Mouse (Mus musculus) gastrocnemius, postnatal 36 days (tissue): ENCODE data around the gene Cyp39a1. TPM values are rescaled to one million over a fixed set of nuclear protein-coding genes. Genes with fewer than 3 reads are reported as not detected.

Experiments
- DNase-seq, 2 experiments: peaks; one replicate each; pipeline ENCODE4 v3.0.0; 2022
- intact Hi-C: fragments of 180-260 bp; cut with DNase I; formaldehyde crosslinking; loops from one replicate; pipeline ENCODE4 v1.15.1; 2025
- total RNA-seq, 2 experiments: library from RNA; stranded (reverse); gene quantifications; 2 replicates each; pipeline ENCODE4 v1.2.3; 2021

Cyp39a1 gene
- total RNA-seq, 2 experiments from 2014 or later: 2.6 to 2.9 TPM

DNA sequence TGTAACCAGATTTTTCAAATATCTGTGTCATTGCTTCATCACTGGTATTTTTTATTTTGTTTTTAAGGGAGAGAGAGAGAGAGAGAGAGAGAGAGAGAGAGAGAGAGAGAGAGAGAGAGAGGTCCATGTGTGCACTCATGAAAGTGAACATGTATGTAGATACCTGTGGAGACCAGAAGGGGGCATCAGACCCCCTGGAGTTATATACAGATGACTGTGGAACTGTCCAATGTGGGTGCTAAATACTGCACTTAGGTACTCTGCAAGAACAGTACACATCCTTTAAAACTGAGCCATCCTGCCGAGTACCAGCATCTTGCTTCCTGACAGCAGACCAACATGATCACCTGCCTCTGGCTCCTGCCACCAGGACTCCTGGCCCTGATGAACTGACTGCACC is 9.0 kb downstream of the Cyp39a1 start:
- no peak for DNase-seq
- intact Hi-C loops: no loop called here

DNA sequence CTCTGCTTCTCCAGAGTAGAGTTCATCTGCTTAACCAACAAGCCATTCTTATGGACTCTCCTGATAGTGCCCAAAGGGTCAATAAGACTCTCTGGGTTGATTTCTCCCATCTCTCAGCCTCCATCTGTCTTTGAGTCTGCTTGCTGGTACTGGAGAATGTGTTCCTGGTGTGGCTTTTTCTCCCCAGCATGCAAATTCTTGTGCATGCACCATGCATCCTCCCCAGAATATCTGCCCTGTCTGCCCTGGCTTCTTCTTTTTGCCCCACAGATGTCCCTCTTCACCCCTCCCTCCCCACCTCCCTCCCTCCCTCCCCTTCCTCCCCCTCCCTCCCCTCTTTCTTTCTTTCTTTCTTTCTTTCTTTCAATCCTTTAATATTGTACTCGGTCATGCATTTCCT is 10.1 kb downstream of the Cyp39a1 start:
- DNase-seq: no peak
- intact Hi-C loops: no loop called here

DNA sequence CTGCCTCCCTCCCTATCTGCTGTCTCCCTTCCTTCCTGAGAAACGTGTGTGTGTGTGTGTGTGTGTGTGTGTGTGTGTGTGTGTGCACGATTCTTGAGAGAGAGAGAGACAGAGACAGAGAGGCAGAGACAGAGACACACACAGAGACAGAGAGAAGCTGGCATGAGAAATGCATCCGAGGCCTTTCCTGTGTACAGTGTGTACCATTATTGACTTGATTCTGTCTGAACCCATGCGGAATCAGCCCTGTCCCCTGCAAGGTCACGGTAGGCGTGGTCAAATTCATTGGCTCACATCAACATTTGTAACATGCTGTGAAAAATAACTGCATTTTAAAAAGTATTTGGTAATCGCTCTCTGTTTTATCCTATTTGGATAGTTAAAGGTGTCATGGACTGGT is 16.9 kb downstream of the Cyp39a1 start:
- DNase-seq: no peak
- intact Hi-C loops: no loop called here

DNA sequence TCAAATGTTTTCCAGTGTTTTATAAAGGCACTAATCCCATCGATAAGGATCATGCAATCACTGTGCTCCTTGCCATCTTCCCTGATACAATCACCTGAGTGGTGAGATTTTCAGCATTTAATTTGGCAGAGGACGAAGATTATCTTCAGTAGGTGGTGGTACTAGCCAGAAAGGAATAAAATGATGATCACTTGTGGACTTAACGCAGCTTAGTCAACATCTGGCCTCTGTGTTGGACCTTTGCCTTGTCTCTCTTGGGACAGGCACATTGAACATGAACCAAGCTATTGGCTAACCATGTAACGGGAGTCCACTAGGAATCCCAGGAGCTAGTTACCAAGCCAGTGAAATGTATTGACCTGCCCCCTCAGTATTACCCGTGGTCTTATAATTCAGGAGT is 17.4 kb downstream of the Cyp39a1 start:
- intact Hi-C loops: no loop called here
- DNase-seq: no peak

DNA sequence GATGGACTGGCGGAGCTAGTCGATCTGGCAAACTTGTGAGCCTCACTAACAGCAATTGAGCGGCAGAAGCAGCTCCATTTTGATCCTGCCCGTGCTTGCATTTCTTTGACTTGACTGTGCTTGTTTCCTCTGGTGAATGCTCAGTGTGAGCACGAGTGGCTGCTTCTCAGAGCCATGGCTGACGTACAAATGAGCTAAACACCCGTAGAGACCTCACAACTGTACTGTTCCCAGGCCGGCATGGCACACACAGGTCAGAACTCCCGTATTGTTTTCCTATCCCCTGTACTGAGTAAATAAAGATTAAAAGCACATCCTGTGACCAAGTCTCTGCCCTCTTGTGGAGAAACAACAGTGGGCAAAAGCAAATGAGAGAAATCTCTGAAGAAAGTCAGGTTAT is 22.4 kb downstream of the Cyp39a1 start:
- intact Hi-C loops: no loop called here
- DNase-seq: no peak

DNA sequence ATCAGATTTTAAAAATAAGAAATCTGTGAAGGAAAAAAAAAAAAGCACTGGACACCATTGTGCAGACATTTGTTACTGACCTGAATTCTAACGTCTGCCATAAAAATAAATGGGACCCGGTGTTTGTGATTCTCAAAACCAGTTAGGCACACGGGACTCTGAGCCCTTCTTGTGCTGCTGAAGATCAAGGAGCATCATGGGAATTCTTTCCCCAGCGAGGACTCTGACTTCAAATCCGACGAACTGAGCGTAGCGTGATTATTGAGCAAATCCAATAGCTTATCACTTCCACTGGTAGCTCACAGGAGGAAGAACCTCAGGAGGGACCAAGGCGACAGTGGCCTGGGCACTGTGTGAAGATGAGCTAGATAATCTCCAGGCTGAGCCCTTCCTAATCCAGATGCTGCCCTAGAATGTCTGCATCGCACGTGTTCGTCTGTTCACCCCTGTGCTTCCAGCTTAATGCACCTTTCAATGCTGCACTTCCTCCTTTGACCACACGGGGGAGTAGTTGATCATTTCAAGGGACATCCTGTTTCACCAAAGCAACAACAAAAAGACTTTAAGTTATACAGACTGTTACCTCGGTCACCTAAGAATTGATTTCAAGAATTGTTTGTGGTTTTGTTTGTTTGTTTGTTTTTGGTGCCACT is 31.9 kb downstream of the Cyp39a1 start:
- intact Hi-C loops: loop anchor here (10.0 kb wide), 1 partner anchor 436 kb away; no protein-coding TSS in a partner anchor
- DNase-seq: peak; percentile 28 to 71

DNA sequence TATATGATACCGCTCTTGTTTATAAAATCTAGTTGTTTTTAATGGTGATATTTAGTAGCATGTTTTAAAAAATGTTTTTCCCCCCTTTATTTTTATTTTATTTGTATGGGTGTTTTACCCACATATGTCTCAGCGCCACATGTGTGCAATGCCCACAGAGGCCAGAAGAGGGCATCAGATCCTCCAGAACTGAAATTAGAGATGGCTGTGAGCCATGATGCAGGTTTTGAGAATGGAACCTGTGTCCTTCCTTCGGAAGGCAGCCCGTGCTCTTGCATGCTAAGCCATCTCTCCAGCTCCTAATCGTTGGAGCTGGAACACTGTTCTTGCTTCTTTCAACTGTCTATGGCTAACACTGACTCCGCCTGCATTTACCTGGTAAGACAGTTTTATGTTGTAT is 33.8 kb downstream of the Cyp39a1 start:
- DNase-seq: peak; percentile 50 to 56
- intact Hi-C loops: loop anchor here (2.0 to 5.0 kb wide), 3 partner anchors 101 to 336 kb away; partner anchors contain the start of gene Rcan2

DNA sequence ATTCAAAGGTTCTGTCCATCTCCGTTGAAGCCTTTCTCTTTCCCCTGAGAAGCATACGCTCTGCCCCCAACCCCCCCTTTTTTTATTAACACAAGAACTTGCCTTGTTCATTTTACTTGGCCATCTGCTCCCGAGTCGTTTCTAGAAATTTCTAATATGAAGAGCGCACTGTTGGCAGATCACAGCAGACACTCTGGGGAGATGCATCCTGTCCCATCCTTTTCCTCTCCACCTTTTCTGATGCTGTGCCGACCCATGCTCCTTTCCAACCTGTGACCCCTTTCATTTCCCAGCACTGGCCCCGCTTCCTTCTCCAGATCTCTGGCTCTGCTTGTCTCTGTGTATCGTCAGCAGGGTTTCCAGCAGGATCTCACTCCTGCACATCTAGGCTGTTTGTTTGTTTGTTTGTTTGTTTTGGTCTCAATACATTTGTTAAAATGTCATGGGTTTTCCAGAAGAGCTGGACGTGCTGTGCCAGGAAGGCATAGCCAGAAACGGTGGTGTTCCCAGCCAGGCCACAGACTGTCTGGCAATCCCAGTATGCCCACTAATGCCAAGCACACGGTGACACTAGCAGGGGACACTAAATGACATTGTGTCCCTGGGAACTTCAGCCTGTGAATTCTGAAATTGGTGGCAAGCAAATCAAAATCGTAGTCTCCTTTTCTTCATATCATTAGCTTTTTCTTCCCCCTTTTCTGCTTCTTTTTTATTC is 37.1 kb downstream of the Cyp39a1 start:
- no peak for DNase-seq
- intact Hi-C loops: loop anchor here (5.0 kb wide), 2 partner anchors 98 to 333 kb away; partner anchors contain the start of gene Rcan2

DNA sequence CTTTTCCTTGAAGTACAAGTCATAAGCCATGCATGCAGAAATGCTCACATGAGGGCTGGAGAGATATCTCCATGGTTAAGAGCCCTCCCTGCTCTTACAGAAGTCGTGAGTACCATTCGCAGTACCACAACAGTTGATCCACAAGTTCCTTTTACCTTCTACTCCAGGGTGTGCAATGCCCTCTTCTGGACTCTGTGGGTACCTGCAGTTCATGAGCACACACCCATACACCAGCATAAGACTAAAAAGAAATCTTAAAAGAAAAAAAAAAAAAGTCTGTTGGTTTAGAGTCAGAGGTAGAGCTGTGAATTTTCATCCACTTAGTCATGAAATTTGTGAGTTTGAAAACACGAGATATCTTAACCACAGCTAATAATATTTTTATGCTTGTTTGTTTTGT is 39.5 kb downstream of the Cyp39a1 start:
- intact Hi-C loops: no loop called here
- DNase-seq: no peak

DNA sequence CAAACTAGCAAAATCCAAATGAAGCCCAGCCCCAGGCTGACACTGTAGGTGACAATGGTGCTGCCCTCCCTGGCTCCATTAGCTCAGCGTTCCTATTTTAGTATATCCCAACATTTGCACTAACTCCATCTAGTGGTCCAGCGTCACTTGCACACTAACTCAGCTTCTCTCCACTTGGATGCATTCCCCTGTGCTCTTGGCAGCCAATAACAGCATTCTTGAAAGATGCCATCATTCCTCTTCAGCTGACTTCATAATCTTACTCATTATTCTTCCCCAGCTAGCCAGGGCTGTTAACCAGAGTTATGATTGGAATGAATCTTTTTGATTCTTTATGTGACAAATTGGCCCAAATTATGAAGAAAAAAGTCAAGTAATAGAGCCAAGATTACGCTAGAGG is 40.0 kb downstream of the Cyp39a1 start:
- intact Hi-C loops: no loop called here
- peak in 1 of 2 experiments; percentile 39 for DNase-seq

DNA sequence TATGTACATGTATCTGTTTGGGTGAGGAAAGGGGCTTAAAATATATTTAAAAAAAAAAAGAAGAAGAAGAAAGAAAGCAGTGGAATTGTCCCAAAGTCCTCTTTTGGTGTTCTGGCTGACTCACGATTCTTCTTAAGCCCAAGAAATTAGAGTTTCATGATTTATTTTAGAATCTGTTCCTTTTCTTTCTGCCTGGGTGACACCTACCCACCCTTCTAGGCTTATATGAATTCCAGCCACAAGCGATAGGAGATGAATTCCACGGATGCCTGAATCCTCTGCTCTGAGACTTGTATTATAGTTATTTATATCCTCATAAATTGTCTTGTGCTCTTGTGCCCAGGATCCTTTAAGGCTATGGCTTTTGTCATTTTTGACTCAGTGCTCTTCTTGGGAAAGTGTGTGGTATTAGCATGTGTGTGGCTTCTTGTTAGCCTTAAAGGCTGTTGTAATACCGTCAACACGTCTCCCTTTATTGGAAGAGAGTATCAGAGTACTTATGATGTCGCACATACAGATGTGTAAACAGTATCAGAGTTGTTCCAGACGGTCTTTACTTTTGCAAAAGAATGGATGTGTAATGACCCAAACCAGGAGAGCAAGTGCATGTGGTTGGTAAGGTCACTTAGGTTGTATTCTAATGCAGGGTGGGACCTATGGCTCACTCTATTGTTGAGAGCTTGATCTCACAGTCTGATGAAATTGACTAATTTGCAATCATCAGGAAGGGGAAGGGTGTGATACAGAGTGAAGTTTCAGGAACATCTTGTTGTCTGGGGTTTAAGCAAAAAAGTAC is 44.5 kb downstream of the Cyp39a1 start:
- DNase-seq: no peak
- intact Hi-C loops: no loop called here

DNA sequence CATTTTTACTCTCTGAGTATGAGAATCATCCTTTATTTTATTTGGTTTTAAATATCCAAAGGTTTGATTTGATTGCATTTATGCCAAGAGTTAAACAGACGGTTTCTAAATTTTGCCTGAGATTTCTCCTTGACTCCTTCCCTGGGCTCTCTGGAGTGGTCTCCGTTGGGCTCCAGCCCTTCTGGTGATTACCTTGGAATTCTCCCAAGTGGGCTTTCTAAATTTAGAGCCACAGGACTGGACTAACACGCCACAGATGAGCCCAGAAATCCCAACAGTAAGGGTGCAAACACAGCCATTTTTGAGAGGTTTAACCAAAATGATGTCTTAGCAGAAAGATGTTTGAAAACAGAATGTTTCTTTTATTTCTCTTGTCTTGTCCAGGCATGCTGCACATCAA is 47.0 kb downstream of the Cyp39a1 start:
- DNase-seq: no peak
- intact Hi-C loops: no loop called here

DNA sequence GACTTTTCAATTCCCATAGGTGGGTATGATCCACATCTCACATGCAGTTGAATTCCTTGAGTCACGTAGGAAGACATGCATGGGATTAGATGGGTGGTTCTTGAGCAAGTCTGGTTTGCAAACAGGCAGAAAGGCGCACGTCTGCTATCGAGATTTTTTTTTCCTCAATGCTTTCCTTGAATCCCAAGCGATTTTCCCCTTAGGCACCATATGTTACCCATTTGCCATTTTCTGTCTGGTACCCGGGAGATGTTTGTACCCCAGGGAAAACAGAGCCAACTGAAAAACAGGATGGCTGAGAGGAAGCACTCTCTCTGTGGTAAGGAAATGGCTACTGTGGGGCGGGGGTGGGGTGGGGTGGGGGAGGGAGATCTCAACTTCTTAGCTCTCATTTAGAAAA is 49.4 kb downstream of the Cyp39a1 start:
- no peak for DNase-seq
- intact Hi-C loops: no loop called here

DNA sequence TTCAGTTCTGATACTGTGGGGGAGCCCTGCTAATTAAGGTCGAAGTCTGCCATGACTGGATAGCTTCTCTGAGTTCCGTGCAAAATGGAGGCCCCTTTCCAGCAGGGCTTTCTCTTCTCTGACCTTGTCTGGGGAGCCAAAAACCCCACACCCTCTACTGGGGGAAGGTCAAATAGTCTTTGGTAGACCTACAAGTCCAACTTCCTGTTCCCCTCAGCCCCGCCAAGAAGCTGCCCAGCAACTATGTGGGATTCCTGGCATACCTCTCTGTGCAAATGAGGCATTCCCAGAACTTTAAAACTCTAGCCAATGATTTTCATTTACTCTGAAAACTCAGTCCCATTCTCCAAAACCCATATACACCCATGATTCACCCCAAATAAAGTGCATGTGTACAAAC is 52.2 kb downstream of the Cyp39a1 start:
- intact Hi-C loops: no loop called here
- no peak for DNase-seq

DNA sequence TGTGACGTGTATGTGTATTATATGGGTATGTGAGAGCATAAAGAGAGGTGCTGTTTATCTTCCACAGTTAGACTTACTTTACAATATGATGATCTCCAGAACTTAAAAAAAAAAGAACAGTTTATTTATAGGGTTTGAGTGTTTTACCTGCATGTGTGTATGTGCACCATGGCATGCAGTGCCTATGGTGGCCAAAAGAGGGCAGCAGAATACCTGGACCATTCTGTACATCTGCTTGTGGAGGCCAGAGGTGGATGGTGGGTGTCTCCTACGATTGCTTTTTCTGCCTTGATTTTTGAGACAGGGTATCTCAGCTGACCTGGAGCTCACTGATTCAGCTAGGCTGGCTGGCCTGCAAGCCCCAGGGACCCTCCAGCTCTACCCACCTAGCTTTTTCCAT is 57.3 kb downstream of the Cyp39a1 start:
- DNase-seq: no peak
- intact Hi-C loops: no loop called here

DNA sequence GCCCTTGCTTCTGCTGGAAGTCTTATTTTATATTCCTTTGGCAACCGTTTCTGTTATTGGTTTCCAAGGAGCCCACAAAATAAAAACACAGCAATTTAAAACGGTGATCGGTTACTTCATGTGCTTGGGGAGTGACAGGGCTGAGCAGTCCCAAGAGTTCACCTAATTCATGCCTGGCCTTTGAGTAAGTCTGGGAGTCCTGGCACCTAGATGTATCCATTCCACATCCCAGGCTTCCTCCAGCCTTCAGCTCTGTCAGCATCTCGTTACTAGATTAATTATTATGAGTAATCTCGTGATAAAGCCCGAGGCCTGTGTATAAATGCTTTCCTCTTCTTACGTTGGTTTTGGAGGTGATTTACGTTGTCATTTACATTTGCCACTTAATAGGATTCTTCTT is 64.1 kb downstream of the Cyp39a1 start:
- intact Hi-C loops: no loop called here
- no peak for DNase-seq

DNA sequence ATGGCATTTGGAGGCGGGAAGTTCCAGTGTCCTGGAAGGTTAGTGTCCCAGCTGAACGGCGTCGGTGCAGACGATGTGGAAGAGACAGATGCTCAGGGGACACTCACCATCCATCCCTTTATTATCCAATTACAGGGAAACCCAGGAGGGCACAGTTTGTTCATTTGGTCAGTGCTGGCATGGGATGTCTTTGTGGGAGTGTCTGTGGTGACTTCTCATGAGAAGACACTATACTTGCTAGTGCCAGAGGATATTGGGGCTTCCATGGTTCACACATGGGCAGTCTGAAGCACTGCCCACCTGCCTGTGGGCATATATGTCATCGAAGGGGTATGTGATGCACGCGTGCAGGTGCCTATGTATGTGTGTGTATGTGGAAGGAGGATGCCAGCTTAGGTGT is 64.8 kb downstream of the Cyp39a1 start:
- no peak for DNase-seq
- intact Hi-C loops: no loop called here

DNA sequence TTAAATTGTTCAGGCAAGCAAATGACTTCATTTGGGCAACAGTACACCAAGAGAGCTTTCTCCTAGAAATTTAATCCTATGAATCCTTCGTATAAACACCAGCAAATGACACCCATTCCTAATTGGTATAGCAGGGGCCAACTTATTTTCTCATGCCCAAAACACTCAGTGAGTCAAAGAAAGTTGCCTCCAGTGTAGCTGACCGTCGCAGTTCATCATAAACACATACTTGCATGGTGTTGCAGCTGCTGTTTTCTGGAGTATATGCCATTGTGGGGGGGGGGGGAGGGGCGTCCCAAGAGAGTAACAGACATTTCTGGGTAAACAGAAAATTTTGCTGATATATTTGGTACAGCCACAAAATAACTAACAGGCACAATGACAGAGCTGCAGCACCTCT is 67.0 kb downstream of the Cyp39a1 start:
- intact Hi-C loops: no loop called here
- no peak for DNase-seq

DNA sequence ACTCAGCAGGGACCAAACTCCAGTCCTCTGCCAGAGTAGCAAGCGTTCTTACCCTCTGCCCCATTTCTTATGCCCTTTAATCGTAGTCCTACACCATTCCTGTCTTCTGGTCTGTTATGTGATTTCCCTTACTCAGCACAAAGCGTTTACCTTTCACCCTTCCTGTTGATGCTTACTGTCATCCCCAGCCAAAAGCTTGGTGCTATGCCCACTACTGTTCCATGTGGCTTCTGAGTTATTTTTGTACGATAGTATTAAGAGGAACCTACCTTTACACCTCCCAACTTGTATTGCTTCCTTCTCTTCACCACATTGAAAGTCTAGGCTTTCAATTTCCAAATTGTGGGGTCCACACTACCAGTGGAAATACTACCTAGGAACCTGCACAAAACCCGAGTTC is 76.7 kb downstream of the Cyp39a1 start:
- intact Hi-C loops: no loop called here
- no peak for DNase-seq

DNA sequence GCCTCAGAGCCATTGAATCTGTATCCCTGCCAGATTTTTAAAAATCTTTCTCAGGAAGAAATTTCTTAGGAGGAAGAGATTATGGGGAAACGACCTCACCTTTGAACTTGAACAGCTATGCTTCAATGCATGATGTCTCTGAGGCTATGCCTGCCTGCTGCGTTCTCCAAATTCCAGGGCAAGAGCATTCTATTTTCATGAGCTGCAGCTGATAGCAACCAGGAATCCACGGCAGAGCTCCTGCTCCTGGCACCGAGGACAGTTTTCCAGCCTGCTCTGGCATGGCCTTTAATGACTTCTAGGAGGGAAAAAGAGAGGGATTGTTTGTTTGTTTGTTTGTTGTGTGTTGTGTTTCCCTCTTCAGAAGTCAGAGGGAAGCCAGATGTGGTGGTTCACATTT is 77.2 kb downstream of the Cyp39a1 start:
- no peak for DNase-seq
- intact Hi-C loops: no loop called here

DNA sequence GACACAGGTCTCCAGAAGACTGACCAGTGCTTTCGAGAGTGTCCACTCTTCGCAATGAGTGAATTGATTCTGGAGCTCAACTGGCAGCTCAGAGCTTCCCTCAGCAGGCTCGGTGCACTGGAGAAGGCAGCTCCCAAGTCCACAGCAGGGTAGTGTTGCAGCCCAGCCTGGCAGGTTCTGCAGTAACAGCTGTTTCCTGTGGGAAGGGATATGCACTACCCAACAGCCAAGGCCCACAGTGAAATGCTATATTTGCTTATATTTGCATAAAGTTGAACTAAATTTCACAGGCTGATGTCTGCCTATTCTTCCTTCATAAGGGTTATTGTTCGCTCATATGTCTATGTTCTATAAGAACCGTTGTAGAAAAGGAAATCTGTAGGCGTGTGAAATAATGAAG is 83.9 kb downstream of the Cyp39a1 start:
- intact Hi-C loops: no loop called here

DNA sequence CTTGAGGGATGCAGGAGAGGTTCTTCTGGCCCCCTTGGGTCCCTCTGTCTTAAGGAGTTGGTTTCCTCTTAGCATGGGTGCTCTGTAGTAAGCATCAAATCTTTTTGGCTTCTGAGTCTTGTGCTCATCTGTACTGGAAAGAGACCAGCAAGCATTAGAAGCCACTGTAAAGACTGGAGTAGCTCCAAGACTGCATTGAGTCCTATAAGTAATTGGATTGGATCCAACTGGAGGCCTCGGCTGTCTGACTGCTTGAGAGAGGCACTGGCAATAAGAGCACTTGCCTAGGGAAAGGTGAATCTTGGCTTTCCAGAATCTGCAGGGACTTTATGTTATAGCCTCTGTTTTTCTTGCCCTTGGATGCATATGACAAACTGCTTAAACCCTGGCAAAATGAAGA is 85.6 kb downstream of the Cyp39a1 start:
- DNase-seq: no peak
- intact Hi-C loops: no loop called here

More for the DNA sequence above, 83.9 kb downstream of the Cyp39a1 start:
- DNase-seq: no peak
